Mouse (Mus musculus) lung, embryonic 16.5 days (tissue): ENCODE measurements around the gene Magi1. TPM values are rescaled to one million over a fixed set of nuclear protein-coding genes. Genes with fewer than 3 reads are reported as not detected.

ENCODE experiments used
- ATAC-seq: fragments of 200-750 bp; cut with Nextera tagmentation; 2 replicates; pipeline ENCODE4 v1.8.0; 2017; ENCODE audit warnings: low read depth, mild to moderate bottlenecking, moderate library complexity
- H3K27ac ChIP-seq: fragments of 300-500 bp; sonication (generic); 2 replicates; pipeline ENCODE4 v1.5.1; 2014; ENCODE audit warnings: mild to moderate bottlenecking, control low read depth, low read length
- H3K27me3 ChIP-seq: fragments of 300-500 bp; sonication (generic); 2 replicates; pipeline ENCODE4 v1.6.1; 2014; ENCODE audit warnings: low read depth, low read length, mixed read lengths; ENCODE audit not compliant: control insufficient read depth, insufficient read depth
- H3K36me3 ChIP-seq: fragments of 300-500 bp; sonication (generic); 2 replicates; pipeline ENCODE4 v1.6.1; 2014; ENCODE audit warnings: low read length; ENCODE audit not compliant: control insufficient read depth, insufficient read depth
- H3K4me1 ChIP-seq: fragments of 300-500 bp; sonication (generic); replicated peaks from 2 replicates; pipeline ENCODE4 v1.6.1; 2014; ENCODE audit warnings: low read length, mixed read lengths; ENCODE audit not compliant: control insufficient read depth, insufficient read depth
- H3K4me2 ChIP-seq: fragments of 300-500 bp; sonication (generic); 2 replicates; pipeline ENCODE4 v1.6.1; 2014; ENCODE audit warnings: low read depth, low read length, control low read depth
- H3K4me3 ChIP-seq: fragments of 300-500 bp; sonication (generic); 2 replicates; pipeline ENCODE4 v1.5.1; 2014; ENCODE audit warnings: mild to moderate bottlenecking, low read length, control low read depth
- H3K9ac ChIP-seq: fragments of 300-500 bp; sonication (generic); 2 replicates; pipeline ENCODE4 v1.6.1; 2014; ENCODE audit warnings: low read length, control low read depth
- H3K9me3 ChIP-seq: fragments of 300-500 bp; sonication (generic); 2 replicates; pipeline ENCODE4 v1.6.1; 2016; ENCODE audit warnings: low read length; ENCODE audit not compliant: control insufficient read depth
- WGBS: fragments of 180-500 bp; shearing (Covaris S2); extraction: QIAGEN DNeasy Blood & Tissue Kit; methylation state at CpG from one replicate; pipeline ENCODE4 v1.1.7; 2014; 5-methylcytosine and 5-hydroxymethylcytosine counted together
- polyA plus RNA-seq: library from polyadenylated mRNA; unstranded; fragments of >200 nt; fragmentation: Nextera tagmentation; extraction: Ambion mirVana; gene quantifications from 2 replicates; pipeline ENCODE4 v1.2.1, GENCODE M21; 2015

The Magi1 gene
- polyA plus RNA-seq, 1 experiment from 2014 or later: 9.4 TPM

DNA sequence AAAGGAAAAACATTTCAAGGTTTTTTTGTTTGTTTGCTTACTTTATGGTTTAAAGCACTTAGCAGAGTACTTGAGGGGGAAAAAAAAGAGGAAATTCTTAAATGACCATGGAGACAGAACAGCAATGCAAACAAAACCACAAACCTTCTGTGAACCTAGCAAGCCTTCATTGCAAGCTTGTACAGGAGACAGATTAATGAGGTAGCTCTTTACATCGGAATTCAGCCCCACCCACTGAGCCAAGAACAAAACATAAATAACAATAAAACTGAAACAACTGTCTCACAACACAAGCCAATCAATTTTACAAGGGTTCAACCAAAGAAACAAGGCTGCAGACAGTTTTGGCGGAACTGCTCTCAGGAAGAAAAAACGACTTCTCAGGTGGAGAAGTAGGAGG lies 296.2 kb downstream of the Magi1 start:
- 27% methylated on average over 3 of the region's 3 CpGs for WGBS
- no peaks in the 10 kb centered on the region for H3K27me3 ChIP-seq
- no peak overlapping the region for H3K9ac ChIP-seq
- no peak overlapping the region for H3K27ac ChIP-seq
- no peak overlapping the region for H3K4me2 ChIP-seq
- peaks cover 3% of the 10 kb centered on the region; the same call in 1 of the 2 replicates for H3K4me1 ChIP-seq
- H3K36me3 ChIP-seq: no peaks in the 10 kb centered on the region
- H3K9me3 ChIP-seq: no peaks in the 10 kb centered on the region
- no peak overlapping the region for H3K4me3 ChIP-seq
- ATAC-seq: no peak

GRCm38 (mm10) chr6:93985111-93985510 lies 298.6 kb downstream of the Magi1 start:
- no peaks in the 10 kb centered on the region for H3K27me3 ChIP-seq
- H3K9ac ChIP-seq: no peak overlapping the region
- 61% methylated on average over 9 of the region's 9 CpGs for WGBS
- no peaks in the 10 kb centered on the region for H3K9me3 ChIP-seq
- no peak for ATAC-seq
- H3K4me3 ChIP-seq: no peak overlapping the region
- no peak overlapping the region for H3K4me2 ChIP-seq
- H3K4me1 ChIP-seq: no peaks in the 10 kb centered on the region; the same call in 1 of the 2 replicates
- H3K27ac ChIP-seq: no peak overlapping the region
- no peaks in the 10 kb centered on the region for H3K36me3 ChIP-seq

- ATAC-seq: no peak
- no peaks in the 10 kb centered on the region for H3K36me3 ChIP-seq
- H3K9me3 ChIP-seq: no peaks in the 10 kb centered on the region
- no peak overlapping the region for H3K4me2 ChIP-seq
- no peak overlapping the region for H3K9ac ChIP-seq
- WGBS: 74% methylated on average over 3 of the region's 3 CpGs
- H3K4me1 ChIP-seq: no peaks in the 10 kb centered on the region; the same call in 1 of the 2 replicates
- H3K4me3 ChIP-seq: no peak overlapping the region
- no peaks in the 10 kb centered on the region for H3K27me3 ChIP-seq
- no peak overlapping the region for H3K27ac ChIP-seq
Observed at GRCm38 (mm10) chr6:93983551-93983950, 300.2 kb downstream of the Magi1 start.

GRCm38 (mm10) chr6:93981211-93981610 lies 302.5 kb downstream of the Magi1 start:
- no peak overlapping the region for H3K27ac ChIP-seq
- no peak for ATAC-seq
- no peaks in the 10 kb centered on the region for H3K36me3 ChIP-seq
- no peaks in the 10 kb centered on the region for H3K9me3 ChIP-seq
- no peak overlapping the region for H3K4me2 ChIP-seq
- WGBS: 46% methylated on average over 8 of the region's 8 CpGs
- H3K4me3 ChIP-seq: no peak overlapping the region
- no peaks in the 10 kb centered on the region for H3K27me3 ChIP-seq
- H3K4me1 ChIP-seq: no peaks in the 10 kb centered on the region
- H3K9ac ChIP-seq: no peak overlapping the region

DNA sequence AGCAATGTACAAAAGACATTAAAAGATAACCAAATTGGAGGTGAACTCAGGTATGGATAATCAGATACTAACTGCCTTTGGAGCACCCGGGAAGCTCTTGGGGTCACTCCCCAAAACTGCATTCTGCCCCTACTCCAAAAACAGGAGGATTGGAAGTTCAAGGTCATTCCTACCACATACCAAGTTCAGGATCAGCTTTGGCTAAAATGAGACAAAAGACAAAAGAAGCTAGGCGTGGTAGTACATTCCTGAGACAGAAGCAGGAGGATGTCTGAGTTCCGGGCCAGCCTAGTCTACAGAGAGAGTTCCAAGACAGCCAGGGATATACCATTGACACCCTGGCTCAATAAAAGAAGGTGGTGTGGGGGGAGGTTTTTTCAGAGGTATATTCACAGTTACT lies 304.5 kb downstream of the Magi1 start:
- Histone ChIP-seq H3K4me2 (no peak overlapping the region), H3K27me3 (no peaks in the 10 kb centered on the region), H3K36me3 (no peaks in the 10 kb centered on the region), H3K9ac (no peak overlapping the region), H3K4me1 (no peaks in the 10 kb centered on the region), H3K9me3 (no peaks in the 10 kb centered on the region), H3K27ac (no peak overlapping the region), H3K4me3 (no peak overlapping the region)
- 81% methylated on average over 3 of the region's 3 CpGs for WGBS
- ATAC-seq: no peak

- Histone ChIP-seq H3K4me1 (no peaks in the 10 kb centered on the region), H3K27ac (no peak overlapping the region), H3K4me2 (no peak overlapping the region), H3K9me3 (no peaks in the 10 kb centered on the region), H3K9ac (no peak overlapping the region), H3K36me3 (no peaks in the 10 kb centered on the region), H3K4me3 (no peak overlapping the region), H3K27me3 (no peaks in the 10 kb centered on the region)
- 64% methylated on average over 2 of the region's 2 CpGs for WGBS
- ATAC-seq: no peak
Observed at GRCm38 (mm10) chr6:93968721-93969120, 315.0 kb downstream of the Magi1 start.

- no peak for ATAC-seq
- Histone ChIP-seq H3K9ac (no peak overlapping the region), H3K4me1 (no peaks in the 10 kb centered on the region), H3K27me3 (no peaks in the 10 kb centered on the region), H3K27ac (no peak overlapping the region), H3K36me3 (no peaks in the 10 kb centered on the region), H3K4me3 (no peak overlapping the region), H3K9me3 (no peaks in the 10 kb centered on the region), H3K4me2 (no peak overlapping the region)
- WGBS: 70% methylated on average over 5 of the region's 5 CpGs
Observed at GRCm38 (mm10) chr6:93962757-93963336, 320.9 kb downstream of the Magi1 start.

GRCm38 (mm10) chr6:93961782-93962181 lies 321.9 kb downstream of the Magi1 start:
- Histone ChIP-seq H3K9me3 (no peaks in the 10 kb centered on the region), H3K4me2 (no peak overlapping the region), H3K27me3 (no peaks in the 10 kb centered on the region), H3K27ac (no peak overlapping the region), H3K36me3 (no peaks in the 10 kb centered on the region), H3K9ac (no peak overlapping the region), H3K4me1 (0 out of 2 replicates have a peak, but pooled peaks cover 2% of the 10 kb centered on the region), H3K4me3 (no peak overlapping the region)
- 75% methylated on average over 1 of the region's 1 CpGs for WGBS
- no peak for ATAC-seq

DNA sequence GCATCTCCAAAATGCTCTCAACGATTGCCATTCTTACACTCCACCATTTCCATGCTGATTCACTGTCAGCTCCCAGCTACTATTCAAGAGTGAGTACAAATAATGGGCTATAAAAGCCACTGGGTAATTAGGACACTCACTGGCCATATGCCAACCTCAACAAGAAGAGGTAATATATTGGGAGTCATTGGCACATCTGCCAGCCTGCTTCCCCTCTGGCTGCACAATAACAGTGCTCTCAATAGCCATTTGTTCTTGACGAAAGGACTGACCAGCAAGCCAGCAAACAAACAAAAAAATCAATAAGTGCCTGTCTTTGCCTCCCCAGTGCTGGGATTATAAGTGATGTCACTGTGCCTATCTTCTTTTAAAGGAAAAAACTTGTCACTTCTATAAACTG lies 326.5 kb downstream of the Magi1 start:
- no peak overlapping the region for H3K27ac ChIP-seq
- no peaks in the 10 kb centered on the region for H3K36me3 ChIP-seq
- H3K9ac ChIP-seq: no peak overlapping the region
- no peak overlapping the region for H3K4me2 ChIP-seq
- H3K4me1 ChIP-seq: 0 out of 2 replicates have a peak, but pooled peaks cover 2% of the 10 kb centered on the region
- no peak for ATAC-seq
- WGBS: 70% methylated on average over 2 of the region's 2 CpGs
- H3K4me3 ChIP-seq: no peak overlapping the region
- H3K9me3 ChIP-seq: no peaks in the 10 kb centered on the region
- no peaks in the 10 kb centered on the region for H3K27me3 ChIP-seq

GRCm38 (mm10) chr6:93946612-93947011 lies 337.1 kb downstream of the Magi1 start:
- H3K9ac ChIP-seq: no peak overlapping the region
- H3K4me2 ChIP-seq: no peak overlapping the region
- H3K36me3 ChIP-seq: no peaks in the 10 kb centered on the region
- no peaks in the 10 kb centered on the region for H3K9me3 ChIP-seq
- no peaks in the 10 kb centered on the region for H3K4me1 ChIP-seq
- no peak for ATAC-seq
- no peaks in the 10 kb centered on the region for H3K27me3 ChIP-seq
- 70% methylated on average over 2 of the region's 2 CpGs for WGBS
- no peak overlapping the region for H3K4me3 ChIP-seq
- no peak overlapping the region for H3K27ac ChIP-seq
